Mouse (Mus musculus) E14TG2a.4 (cell line): ENCODE measurements around the gene Tnks2.

Experiments used
- CTCF ChIP-seq: conservative IDR thresholded peaks from 2 replicates; pipeline ENCODE4 v1.5.1; 2014; ENCODE audit warnings: low read length
- POU5F1 ChIP-seq: IDR thresholded peaks from 2 replicates; pipeline ENCODE4 v1.6.1; 2014; ENCODE audit warnings: low read length, borderline replicate concordance

DNA sequence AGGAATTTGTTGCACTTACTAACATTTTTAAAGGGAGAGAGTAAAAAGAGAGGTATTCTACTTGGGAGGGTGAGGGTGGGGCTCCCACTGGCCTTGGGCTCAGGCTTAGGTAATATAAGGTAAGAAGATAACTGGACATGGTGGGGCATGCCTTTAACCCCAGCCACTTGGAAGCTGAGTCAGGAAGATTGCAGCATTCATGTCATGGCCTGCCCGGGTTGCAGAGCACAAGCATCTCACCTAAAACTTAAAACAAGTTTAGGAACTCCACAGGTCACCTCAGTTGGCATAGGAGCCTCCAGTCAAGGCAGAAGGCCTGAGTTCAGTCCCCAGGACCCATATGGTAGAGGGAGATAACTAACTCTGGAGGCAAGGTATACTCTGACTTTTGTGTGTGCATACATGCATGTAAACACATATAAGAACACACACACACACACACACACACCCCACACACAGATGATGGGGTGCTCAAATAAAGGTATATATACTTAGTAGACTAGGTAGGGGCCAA is 82.9 kb downstream of the Tnks2 start:
- no peak for TF ChIP-seq CTCF
- no peak for TF ChIP-seq POU5F1
